In the genomic region with DNA sequence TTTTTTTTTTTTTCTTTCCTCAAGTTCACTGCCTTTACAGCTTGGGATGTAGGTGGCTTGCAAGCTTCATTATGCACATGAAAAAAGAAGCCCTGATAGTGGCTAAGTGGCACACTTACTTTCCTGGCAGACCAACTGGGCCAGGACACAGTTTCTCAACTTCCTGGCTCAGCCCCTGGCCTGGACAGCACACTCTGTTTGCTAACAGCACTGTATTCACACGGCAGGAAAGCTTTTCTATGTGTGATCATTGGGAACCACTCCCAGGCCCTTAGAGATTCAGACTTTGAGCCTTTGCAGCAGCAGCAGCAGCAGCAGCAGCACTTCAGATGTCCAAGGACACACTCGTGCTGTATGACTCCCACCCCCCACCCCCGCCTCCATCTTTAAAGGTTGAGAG, we compare ENCODE assay signal across 14 mouse cellular contexts. TPM values are rescaled to one million over a fixed set of nuclear protein-coding genes. Genes with fewer than 3 reads are reported as not detected.
A peak's percentile ranks its signal among the peaks of the same experiment; 100 is the strongest.
DNase-seq lines count a peak whose midpoint lies in the region; ATAC-seq lines count a peak whose summit lies in the region.
"Had no signal": no experiment of that assay in that cellular context is flagged by ENCODE, and none has a peak within 500 bp of the region (broad histone marks: within the 10 kb centered on the region; RNA-seq: fewer than 3 reads in every experiment).

No protein-coding gene starts in this region.

- H3K4me3 ChIP-seq in heart, embryonic 16.5 days (ENCODE audit: low read length), result no peak overlapping the region
- no peak overlapping the region for H3K4me3 ChIP-seq in lung, embryonic 16.5 days (ENCODE audit: low read length)

- peak overlapping the region; percentile 70 for H3K27ac ChIP-seq in heart, embryonic 16.5 days (ENCODE audit: low read length)
- peak overlapping the region; percentile 79 for H3K27ac ChIP-seq in lung, embryonic 16.5 days (ENCODE audit: low read length)

- no peak overlapping the region for H3K9ac ChIP-seq in heart, embryonic 16.5 days (ENCODE audit: low read length)
- H3K9ac ChIP-seq in lung, embryonic 16.5 days (ENCODE audit: low read length), result no peak overlapping the region

- peaks cover 14% of the 10 kb centered on the region for H3K4me1 ChIP-seq in heart, embryonic 16.5 days (ENCODE audit: control insufficient read depth, insufficient read depth, low read length)
- peaks cover 21% of the 10 kb centered on the region for H3K4me1 ChIP-seq in lung, embryonic 16.5 days (replicated peaks; ENCODE audit: control insufficient read depth, insufficient read depth, low read length)

- no peak for DNase-seq in frontal cortex, postnatal 10 days (ENCODE audit: low spot score in 2 of 2)
- peak; percentile 44 for DNase-seq in ES-CJ7 (ENCODE audit: low read depth, low spot score)
- no peak for DNase-seq in layer of hippocampus, adult 18-20 months (ENCODE audit: low spot score in 2 of 2)
- no peak for DNase-seq in layer of hippocampus, postnatal 25 days (ENCODE audit: extremely low spot score in 1 of 2, low spot score in 1 of 2)
- no peak for DNase-seq in thymus, postnatal 4 days
- DNase-seq: kidney, postnatal 4 days; spleen, adult 18-20 months had no signal

- H3K27me3 ChIP-seq in heart, embryonic 16.5 days (ENCODE audit: control insufficient read depth, insufficient read depth, low read length), result no peaks in the 10 kb centered on the region
- no peaks in the 10 kb centered on the region for H3K27me3 ChIP-seq in lung, embryonic 16.5 days (ENCODE audit: control insufficient read depth, insufficient read depth, low read depth, low read length)
- H3K27me3 ChIP-seq: Patski had no signal

- peak; percentile 93 for ATAC-seq in frontal cortex, adult (ENCODE audit: low TSS enrichment)
- peak; percentile 73; the same call in 1 of the 2 replicates for ATAC-seq in heart, embryonic 16.5 days (replicated peaks; ENCODE audit: extremely low read depth, insufficient read depth, low FRiP score)
- ATAC-seq in lung, embryonic 16.5 days (ENCODE audit: low read depth), result peak; percentile 91
- ATAC-seq: Patski had no signal

- H3K9me3 ChIP-seq in heart, embryonic 16.5 days (replicated peaks; ENCODE audit: control insufficient read depth, low read length), result no peaks in the 10 kb centered on the region
- no peaks in the 10 kb centered on the region for H3K9me3 ChIP-seq in lung, embryonic 16.5 days (ENCODE audit: control insufficient read depth, low read length)

- H3K4me2 ChIP-seq in heart, embryonic 16.5 days (ENCODE audit: low read depth, low read length), result no peak overlapping the region
- H3K4me2 ChIP-seq in lung, embryonic 16.5 days (ENCODE audit: low read depth, low read length), result no peak overlapping the region

- H3K36me3 ChIP-seq in heart, embryonic 16.5 days (ENCODE audit: control insufficient read depth, insufficient read depth), result no peaks in the 10 kb centered on the region; the same call in 1 of the 2 replicates
- 0 out of 2 replicates have a peak, but pooled peaks cover 2% of the 10 kb centered on the region for H3K36me3 ChIP-seq in lung, embryonic 16.5 days (ENCODE audit: control insufficient read depth, insufficient read depth, low read length)

- 28% methylated on average over 3 of the region's 3 CpGs for WGBS in heart, embryonic 16.5 days
- WGBS in lung, embryonic 16.5 days, result 28% methylated on average over 3 of the region's 3 CpGs

RNA-seq across cellular contexts. Expression of a gene that starts 16.8 kb away (rescaled TPM):
- polyA plus RNA-seq in heart, embryonic 16.5 days (2015; fragmentation: Nextera tagmentation; extraction: Ambion mirVana), result 4.7 and 5.0 TPM in 2 replicates
- 7.0 and 8.0 TPM in 2 replicates for polyA plus RNA-seq in lung, embryonic 16.5 days (2015; fragmentation: Nextera tagmentation; extraction: Ambion mirVana)
- total RNA-seq in layer of hippocampus, adult 18-20 months (2021), result 1 to 10 TPM; 9.5 to 9.8 TPM
- 10 to 100 TPM; 13.3 to 13.8 TPM for total RNA-seq in layer of hippocampus, postnatal 25 days (2021)
- total RNA-seq: hematopoietic stem cell, adult 5-6 weeks; monocyte, adult 5-6 weeks had no signal

RNA-seq across cellular contexts. Expression of a gene that starts 54.2 kb away (rescaled TPM):
- 0.20 and 0.25 TPM in 2 replicates for polyA plus RNA-seq in heart, embryonic 16.5 days (2015; fragmentation: Nextera tagmentation; extraction: Ambion mirVana)
- 0.28 and 0.49 TPM in 2 replicates for polyA plus RNA-seq in lung, embryonic 16.5 days (2015; fragmentation: Nextera tagmentation; extraction: Ambion mirVana)
- under 1 TPM in 1 of 2 experiments, not detected in 1; 0.35 TPM for total RNA-seq in layer of hippocampus, adult 18-20 months (2021)
- under 1 TPM; 0.22 to 0.49 TPM for total RNA-seq in layer of hippocampus, postnatal 25 days (2021)
- total RNA-seq: hematopoietic stem cell, adult 5-6 weeks; monocyte, adult 5-6 weeks had no signal
- polyA plus RNA-seq: Patski; urinary bladder, adult 2 months had no signal
